Mouse (Mus musculus) frontal cortex, postnatal 10 days (tissue): ENCODE data around the gene Emc6.

Experiments
- DNase-seq, 2 experiments: peaks; one replicate each; pipeline ENCODE4 v3.0.0; 2022; ENCODE audit warnings: low spot score in 2 of 2, mixed read lengths in 1 of 2

Emc6 gene

DNA sequence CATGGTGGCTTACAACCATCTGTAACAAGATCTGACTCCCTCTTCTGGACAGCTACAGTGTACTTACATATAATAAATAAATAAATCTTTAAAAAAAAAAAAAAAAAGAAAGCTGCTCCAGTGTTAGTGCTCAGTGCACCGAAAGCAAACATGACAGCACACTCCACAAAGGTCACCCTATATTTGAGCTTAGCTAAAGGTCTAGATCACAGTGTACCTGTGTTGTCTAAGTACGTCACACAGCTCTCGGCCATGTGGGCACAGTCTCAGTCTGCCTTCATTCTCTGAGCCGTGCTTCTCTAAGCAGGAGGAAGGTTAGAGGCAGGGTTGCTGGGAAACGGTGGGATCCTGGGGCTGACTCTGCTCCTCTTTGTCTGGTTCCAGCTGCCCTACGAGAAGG is 50.3 kb downstream of the Emc6 start:
- DNase-seq, result no peak
